Mouse (Mus musculus) cerebellum, adult 2 months (tissue): ENCODE measurements around the gene Ccdc144b.

Source experiments
- CTCF ChIP-seq: fragments of 200-500 bp; IDR thresholded peaks from 2 replicates; pipeline ENCODE4 v1.5.1; 2011; ENCODE audit warnings: low read depth, mild to moderate bottlenecking, control low read depth, low read length, moderate library complexity, borderline replicate concordance; ENCODE audit not compliant: insufficient read depth
- POLR2A ChIP-seq: fragments of 200-500 bp; IDR thresholded peaks from 2 replicates; pipeline ENCODE4 v1.6.1; 2011; ENCODE audit warnings: low read length, control low read depth, borderline replicate concordance; ENCODE audit not compliant: insufficient read depth

GRCm38 (mm10) chr3:36044520-36044919 is 8.8 kb downstream of the Ccdc144b start:
- TF ChIP-seq POLR2A: no peak
- TF ChIP-seq CTCF: no peak
